Mouse (Mus musculus) liver, embryonic 15.5 days (tissue): Measurements from ENCODE around the gene Ccdc171. TPM values are rescaled to one million over a fixed set of nuclear protein-coding genes. Genes with fewer than 3 reads are reported as not detected.
A peak's percentile ranks its signal among the peaks of the same experiment; 100 is the strongest.
"Not testable (repeated sequence)": the region's sequence is repeated elsewhere in the genome, so short reads cannot be mapped to it uniquely, and the experiment has no call there.

Experiments used
- ATAC-seq: fragments of 200-750 bp; cut with Nextera tagmentation; 2 replicates; pipeline ENCODE4 v1.8.0; 2017; ENCODE audit warnings: moderate number of reproducible peaks, mild to moderate bottlenecking, moderate library complexity; ENCODE audit not compliant: insufficient read depth
- H3K27ac ChIP-seq: fragments of 300-500 bp; sonication (generic); replicated peaks from 2 replicates; pipeline ENCODE4 v1.5.1; 2015; ENCODE audit warnings: mild to moderate bottlenecking, inconsistent platforms
- H3K27me3 ChIP-seq: fragments of 300-500 bp; sonication (generic); 2 replicates; pipeline ENCODE4 v1.6.1; 2015; ENCODE audit warnings: mild to moderate bottlenecking, inconsistent platforms
- H3K36me3 ChIP-seq: fragments of 300-500 bp; sonication (generic); replicated peaks from 2 replicates; pipeline ENCODE4 v1.6.1; 2015; ENCODE audit warnings: moderate library complexity, mild to moderate bottlenecking, inconsistent platforms
- H3K4me1 ChIP-seq: fragments of 300-500 bp; sonication (generic); replicated peaks from 2 replicates; pipeline ENCODE4 v1.6.1; 2015; ENCODE audit warnings: inconsistent platforms
- H3K4me2 ChIP-seq: fragments of 300-500 bp; sonication (generic); 2 replicates; pipeline ENCODE4 v1.6.1; 2015; ENCODE audit warnings: moderate library complexity, mild to moderate bottlenecking, inconsistent platforms
- H3K4me3 ChIP-seq: fragments of 300-500 bp; sonication (generic); replicated peaks from 2 replicates; pipeline ENCODE4 v1.5.1; 2015; ENCODE audit warnings: mild to moderate bottlenecking, inconsistent platforms
- H3K9ac ChIP-seq: fragments of 300-500 bp; sonication (generic); 2 replicates; pipeline ENCODE4 v1.6.1; 2015; ENCODE audit warnings: moderate library complexity, mild to moderate bottlenecking, inconsistent platforms
- H3K9me3 ChIP-seq: fragments of 300-500 bp; sonication (generic); replicated peaks from 2 replicates; pipeline ENCODE4 v1.6.1; 2016; ENCODE audit warnings: inconsistent platforms
- WGBS: fragments of 180-500 bp; shearing (Covaris S2); methylation state at CpG from one replicate; pipeline ENCODE4 v1.1.7; 2015; ENCODE audit warnings: mixed read lengths; ENCODE audit not compliant: insufficient replicate concordance; 5-methylcytosine and 5-hydroxymethylcytosine counted together
- polyA plus RNA-seq: library from polyadenylated mRNA; unstranded; fragments of >200 nt; fragmentation: Nextera tagmentation; extraction: Ambion mirVana; gene quantifications from 2 replicates; pipeline ENCODE4 v1.2.1, GENCODE M21; 2015

The Ccdc171 gene
- polyA plus RNA-seq, 1 experiment from 2014 or later = 1.0 TPM

- H3K4me1 ChIP-seq = no peaks in the 10 kb centered on the region
- H3K9ac ChIP-seq = no peak overlapping the region
- H3K36me3 ChIP-seq = no peaks in the 10 kb centered on the region
- H3K27ac ChIP-seq = no peak overlapping the region
- no peak overlapping the region for H3K4me2 ChIP-seq
- H3K9me3 ChIP-seq = no peaks in the 10 kb centered on the region
- no peak overlapping the region for H3K4me3 ChIP-seq
- no peaks in the 10 kb centered on the region; the same call in none of the 2 replicates for H3K27me3 ChIP-seq
- no peak for ATAC-seq
- WGBS = 64% methylated on average over 8 of the region's 8 CpGs
Measured at GRCm38 (mm10) chr4:83511083-83511482, 14.3 kb upstream of the Ccdc171 start.

GRCm38 (mm10) chr4:83512217-83512616 is 13.1 kb upstream of the Ccdc171 start:
- no peak overlapping the region for H3K9ac ChIP-seq
- no peaks in the 10 kb centered on the region for H3K4me1 ChIP-seq
- H3K9me3 ChIP-seq = no peaks in the 10 kb centered on the region
- H3K4me2 ChIP-seq = no peak overlapping the region
- H3K27me3 ChIP-seq = no peaks in the 10 kb centered on the region; the same call in none of the 2 replicates
- no peak overlapping the region for H3K27ac ChIP-seq
- 65% methylated on average over 3 of the region's 3 CpGs for WGBS
- no peak for ATAC-seq
- H3K4me3 ChIP-seq = no peak overlapping the region
- H3K36me3 ChIP-seq = no peaks in the 10 kb centered on the region

- no peaks in the 10 kb centered on the region for H3K36me3 ChIP-seq
- H3K4me2 ChIP-seq = no peak overlapping the region
- 34% methylated on average over 2 of the region's 2 CpGs for WGBS
- no peak for ATAC-seq
- no peak overlapping the region for H3K27ac ChIP-seq
- no peak overlapping the region for H3K4me3 ChIP-seq
- no peaks in the 10 kb centered on the region for H3K4me1 ChIP-seq
- no peaks in the 10 kb centered on the region; the same call in 1 of the 2 replicates for H3K27me3 ChIP-seq
- no peaks in the 10 kb centered on the region for H3K9me3 ChIP-seq
- no peak overlapping the region for H3K9ac ChIP-seq
Measured at GRCm38 (mm10) chr4:83512644-83513043, 12.7 kb upstream of the Ccdc171 start.

- Histone ChIP-seq H3K4me2 (no peak overlapping the region), H3K27ac (no peak overlapping the region), H3K27me3 (no peaks in the 10 kb centered on the region), H3K9ac (no peak overlapping the region), H3K4me3 (no peak overlapping the region), H3K9me3 (no peaks in the 10 kb centered on the region), H3K4me1 (no peaks in the 10 kb centered on the region), H3K36me3 (no peaks in the 10 kb centered on the region)
- 50% methylated on average over 1 of the region's 1 CpGs for WGBS
- no peak for ATAC-seq
Measured at GRCm38 (mm10) chr4:83514183-83514582, 11.2 kb upstream of the Ccdc171 start.

- Histone ChIP-seq H3K9me3 (no peaks in the 10 kb centered on the region), H3K4me2 (no peak overlapping the region), H3K36me3 (no peaks in the 10 kb centered on the region), H3K4me3 (no peak overlapping the region), H3K9ac (no peak overlapping the region), H3K27me3 (no peaks in the 10 kb centered on the region), H3K4me1 (no peaks in the 10 kb centered on the region), H3K27ac (no peak overlapping the region)
- WGBS = 72% methylated on average over 10 of the region's 10 CpGs
- ATAC-seq = no peak
Measured at GRCm38 (mm10) chr4:83514976-83515669, 10.2 kb upstream of the Ccdc171 start.

GRCm38 (mm10) chr4:83516144-83516543 is 9.2 kb upstream of the Ccdc171 start:
- not testable (repeated sequence) for H3K4me2 ChIP-seq, H3K4me3 ChIP-seq, H3K27ac ChIP-seq, H3K9me3 ChIP-seq, H3K27me3 ChIP-seq, H3K36me3 ChIP-seq, ATAC-seq, H3K9ac ChIP-seq, H3K4me1 ChIP-seq
- WGBS = 79% methylated on average over 5 of the region's 6 CpGs

GRCm38 (mm10) chr4:83519148-83519547 is 6.2 kb upstream of the Ccdc171 start:
- H3K4me3 ChIP-seq = no peak overlapping the region
- no peak overlapping the region for H3K4me2 ChIP-seq
- no peak for ATAC-seq
- no peaks in the 10 kb centered on the region for H3K9me3 ChIP-seq
- no peak overlapping the region for H3K9ac ChIP-seq
- peaks cover 7% of the 10 kb centered on the region for H3K4me1 ChIP-seq
- no peaks in the 10 kb centered on the region for H3K36me3 ChIP-seq
- H3K27ac ChIP-seq = no peak overlapping the region
- no peaks in the 10 kb centered on the region for H3K27me3 ChIP-seq
- 60% methylated on average over 2 of the region's 2 CpGs for WGBS

GRCm38 (mm10) chr4:83519807-83520206 is 5.5 kb upstream of the Ccdc171 start:
- H3K4me1 ChIP-seq = peaks cover 13% of the 10 kb centered on the region
- ATAC-seq = no peak
- no peak overlapping the region for H3K4me2 ChIP-seq
- H3K9ac ChIP-seq = no peak overlapping the region
- H3K27me3 ChIP-seq = no peaks in the 10 kb centered on the region
- no peaks in the 10 kb centered on the region for H3K9me3 ChIP-seq
- no peak overlapping the region for H3K4me3 ChIP-seq
- H3K36me3 ChIP-seq = no peaks in the 10 kb centered on the region
- H3K27ac ChIP-seq = no peak overlapping the region

GRCm38 (mm10) chr4:83520308-83520707 is 5.0 kb upstream of the Ccdc171 start:
- H3K27me3 ChIP-seq = no peaks in the 10 kb centered on the region
- H3K9me3 ChIP-seq = no peaks in the 10 kb centered on the region
- ATAC-seq = no peak
- H3K4me1 ChIP-seq = peaks cover 15% of the 10 kb centered on the region
- H3K4me2 ChIP-seq = no peak overlapping the region
- no peak overlapping the region for H3K4me3 ChIP-seq
- H3K9ac ChIP-seq = no peak overlapping the region
- no peak overlapping the region for H3K27ac ChIP-seq
- no peaks in the 10 kb centered on the region for H3K36me3 ChIP-seq
- WGBS = 74% methylated on average over 4 of the region's 4 CpGs

GRCm38 (mm10) chr4:83522066-83522465 is 3.3 kb upstream of the Ccdc171 start:
- H3K9me3 ChIP-seq = no peaks in the 10 kb centered on the region
- peaks cover 30% of the 10 kb centered on the region for H3K4me1 ChIP-seq
- H3K4me3 ChIP-seq = no peak overlapping the region
- H3K9ac ChIP-seq = no peak overlapping the region
- H3K4me2 ChIP-seq = no peak overlapping the region
- ATAC-seq = no peak
- no peaks in the 10 kb centered on the region for H3K36me3 ChIP-seq
- no peaks in the 10 kb centered on the region for H3K27me3 ChIP-seq
- H3K27ac ChIP-seq = no peak overlapping the region
- 58% methylated on average over 5 of the region's 5 CpGs for WGBS

- H3K4me3 ChIP-seq = peak overlapping the region; percentile 79
Measured at GRCm38 (mm10) chr4:83524456-83524842, 896 bp upstream of the Ccdc171 start.

GRCm38 (mm10) chr4:83525690-83526055 is 328 bp downstream of the Ccdc171 start:
- ATAC-seq = peak; percentile 70
- WGBS = under 1% methylated on average over 18 of the region's 18 CpGs

More at GRCm38 (mm10) chr4:83524456-83524842, 896 bp upstream of the Ccdc171 start:
- H3K9me3 ChIP-seq = no peaks in the 10 kb centered on the region
- 11% methylated on average over 6 of the region's 6 CpGs for WGBS
- H3K36me3 ChIP-seq = no peaks in the 10 kb centered on the region
- H3K27me3 ChIP-seq = no peaks in the 10 kb centered on the region
- peak overlapping the region; percentile 73 for H3K9ac ChIP-seq
- peak overlapping the region; percentile 86 for H3K27ac ChIP-seq
- H3K4me1 ChIP-seq = peaks cover 35% of the 10 kb centered on the region
- ATAC-seq = no peak
- H3K4me2 ChIP-seq = peak overlapping the region; percentile 99

More at GRCm38 (mm10) chr4:83525690-83526055, 328 bp downstream of the Ccdc171 start:
- peak overlapping the region; percentile 79 for H3K4me3 ChIP-seq
- H3K4me2 ChIP-seq = peak overlapping the region; percentile 99
- H3K27ac ChIP-seq = peak overlapping the region; percentile 87
- no peaks in the 10 kb centered on the region for H3K36me3 ChIP-seq
- peaks cover 37% of the 10 kb centered on the region for H3K4me1 ChIP-seq
- H3K27me3 ChIP-seq = no peaks in the 10 kb centered on the region
- H3K9me3 ChIP-seq = no peaks in the 10 kb centered on the region
- peak overlapping the region; percentile 68 for H3K9ac ChIP-seq
